ENCODE assay signal across 8 mouse cellular contexts in the genomic region with DNA sequence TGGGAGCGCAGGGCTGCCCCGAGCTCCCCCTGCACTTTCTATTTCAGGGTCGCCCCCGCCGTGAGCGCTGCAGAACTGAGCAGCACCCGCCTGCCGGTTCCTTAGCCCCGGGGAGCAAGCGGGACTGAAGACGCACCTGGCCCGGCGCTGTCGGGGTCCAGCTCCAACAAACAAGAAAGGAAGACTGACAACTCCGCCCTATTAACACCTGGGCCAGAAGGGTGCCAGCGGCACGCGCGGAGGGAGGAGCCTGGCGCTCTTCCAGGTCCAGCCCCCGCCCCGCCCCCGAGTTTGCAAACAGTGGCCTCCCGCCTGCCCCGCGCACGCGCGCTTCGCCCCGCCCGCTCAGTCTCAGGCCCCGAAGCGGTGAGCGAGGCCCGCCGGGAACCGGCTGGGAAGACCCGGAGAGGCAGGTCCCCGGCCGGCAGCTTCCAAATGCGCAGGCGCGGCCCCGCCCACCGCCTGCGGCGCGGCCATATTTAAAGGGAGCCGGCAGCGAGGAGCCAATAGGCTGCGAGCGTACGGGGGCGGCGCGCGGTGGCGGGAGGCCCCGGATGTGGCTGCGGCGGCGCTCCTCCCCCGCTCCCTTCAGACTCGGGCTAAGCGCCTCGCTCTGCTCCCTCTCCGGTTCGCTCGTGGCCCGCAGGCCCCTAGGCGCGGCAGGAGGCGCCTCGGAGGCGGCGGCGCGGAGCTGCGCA. TPM values are rescaled to one million over a fixed set of nuclear protein-coding genes. Genes with fewer than 3 reads are reported as not detected.
DNase-seq lines count a peak whose midpoint lies in the region; ATAC-seq and TF ChIP-seq lines count a peak whose summit lies in the region.

Gene Lsm14b, plus strand, starts transcription at position 587 of the 698 bp plus-strand sequence.

- TF ChIP-seq CTCF in bone marrow macrophage, adult 2 months (IDR thresholded peaks at IDR 0.05; ENCODE audit: low read depth, low read length), result no peak
- no peak for TF ChIP-seq CTCF in embryonic fibroblast, embryonic 13.5 days (IDR thresholded peaks at IDR 0.05; ENCODE audit: borderline replicate concordance, insufficient read depth, low read length)

- 0 out of 2 replicates have a peak, but pooled peaks have one; percentile 5 for TF ChIP-seq POLR2A in bone marrow macrophage, adult 2 months (IDR thresholded peaks at IDR 0.05; ENCODE audit: borderline replicate concordance, low read depth, low read length)
- TF ChIP-seq POLR2A in embryonic fibroblast, embryonic 13.5 days (IDR thresholded peaks at IDR 0.05; ENCODE audit: low read depth, low read length), result peak; percentile 74

- DNase-seq in A20 (ENCODE audit: low read depth, low spot score), result peak; percentile 100
- DNase-seq in heart, embryonic 10.5 days (ENCODE audit: low spot score), result peak; percentile 99
- peak; percentile 100 for DNase-seq in liver
- peak; percentile 98 to 99 for DNase-seq in spleen, postnatal 4 days (ENCODE audit: low spot score in 2 of 2)

- H3K27me3 ChIP-seq in heart, embryonic 10.5 days (ENCODE audit: insufficient read depth, poor library complexity, severe bottlenecking), result peaks cover 40% of the 10 kb centered on the region
- peaks cover 37% of the 10 kb centered on the region for H3K27me3 ChIP-seq in kidney, embryonic 15.5 days

- H3K4me3 ChIP-seq in bone marrow macrophage, adult 2 months (ENCODE audit: insufficient read depth, low read length), result peak within 1 kb of the TSS; percentile 95
- H3K4me3 ChIP-seq in embryonic fibroblast, embryonic 13.5 days (ENCODE audit: insufficient read depth, low read length), result peak within 1 kb of the TSS; percentile 81
- peak within 1 kb of the TSS; percentile 97 for H3K4me3 ChIP-seq in heart, embryonic 10.5 days
- H3K4me3 ChIP-seq in kidney, embryonic 15.5 days (replicated peaks), result peak within 1 kb of the TSS; percentile 90

- peak within 1 kb of the TSS; percentile 96 for H3K4me2 ChIP-seq in kidney, embryonic 15.5 days

- peak; percentile 96 for ATAC-seq in kidney, embryonic 15.5 days (replicated peaks; ENCODE audit: low FRiP score)
- ATAC-seq in monocyte, adult 5-6 weeks (replicated peaks; ENCODE audit: insufficient number of reproducible peaks, low FRiP score, low TSS enrichment, poor library complexity, severe bottlenecking), result peak; percentile 74

- WGBS in heart, embryonic 10.5 days, result under 1% methylated on average over 80 of the region's 80 CpGs
- WGBS in kidney, embryonic 15.5 days, result under 1% methylated on average over 74 of the region's 80 CpGs

- H3K9me3 ChIP-seq in heart, embryonic 10.5 days, result no peaks in the 10 kb centered on the region
- H3K9me3 ChIP-seq in kidney, embryonic 15.5 days (replicated peaks), result no peaks in the 10 kb centered on the region

- H3K36me3 ChIP-seq in heart, embryonic 10.5 days, result peaks cover 25% of the 10 kb centered on the region
- H3K36me3 ChIP-seq in kidney, embryonic 15.5 days, result peaks cover 21% of the 10 kb centered on the region

- peak within 1 kb of the TSS; percentile 44 for H3K27ac ChIP-seq in bone marrow macrophage, adult 2 months (ENCODE audit: insufficient read depth, low read depth, low read length)
- peak within 1 kb of the TSS; percentile 63 for H3K27ac ChIP-seq in embryonic fibroblast, embryonic 13.5 days (ENCODE audit: insufficient read depth, low read length)
- H3K27ac ChIP-seq in heart, embryonic 10.5 days, result peak within 1 kb of the TSS; percentile 96
- peak within 1 kb of the TSS; percentile 91 for H3K27ac ChIP-seq in kidney, embryonic 15.5 days

- H3K4me1 ChIP-seq in bone marrow macrophage, adult 2 months (ENCODE audit: control insufficient read depth, insufficient read depth, low read length), result peaks cover 16% of the 10 kb centered on the region
- no peaks in the 10 kb centered on the region for H3K4me1 ChIP-seq in embryonic fibroblast, embryonic 13.5 days (ENCODE audit: control insufficient read depth, insufficient read depth, low read length)
- H3K4me1 ChIP-seq in heart, embryonic 10.5 days, result peaks cover 57% of the 10 kb centered on the region
- peaks cover 34% of the 10 kb centered on the region for H3K4me1 ChIP-seq in kidney, embryonic 15.5 days

- H3K9ac ChIP-seq in kidney, embryonic 15.5 days, result peak within 1 kb of the TSS; percentile 79

RNA-seq across cellular contexts. Expression of gene Lsm14b, which starts in this region (rescaled TPM):
- 26.2 and 30.9 TPM in 2 replicates for polyA plus RNA-seq in bone marrow macrophage, adult 2 months (2012; ENCODE audit: insufficient read depth, insufficient read length, missing spikeins)
- polyA plus RNA-seq in embryonic fibroblast, embryonic 13.5 days (2011; ENCODE audit: insufficient read length, low read depth, missing spikeins), result 54.7 and 63.3 TPM in 2 replicates
- polyA plus RNA-seq in heart, embryonic 10.5 days (2016; fragmentation: Nextera tagmentation; extraction: Ambion mirVana), result 4.0 and 4.9 TPM in 2 replicates
- polyA plus RNA-seq in kidney, embryonic 15.5 days (2015; fragmentation: Nextera tagmentation; extraction: Ambion mirVana), result 9.5 and 10.1 TPM in 2 replicates
- 38.6 to 53.9 TPM (median 53.4 TPM) in 3 replicates for total RNA-seq in monocyte, adult 5-6 weeks (2017)

Comparison
In these comparisons a context has a peak if more than half of its experiments do, and no peak if none do; other contexts are left out.
1. Peak in every context shown above with its lines: DNase-seq, ATAC-seq, H3K4me3 ChIP-seq and H3K27ac ChIP-seq.
2. H3K27ac ChIP-seq: peak in every context shown above with its lines; median percentile 96 in heart, embryonic 10.5 days; 91 in kidney, embryonic 15.5 days; 63 in embryonic fibroblast, embryonic 13.5 days; 44 in bone marrow macrophage, adult 2 months.